Mouse (Mus musculus): ENCODE data around the gene Col4a1. TPM values are rescaled to one million over a fixed set of nuclear protein-coding genes. Genes with fewer than 3 reads are reported as not detected.

Gene Col4a1
- polyA plus RNA-seq, 1 experiment from 2014 or later, result 123 TPM

DNA sequence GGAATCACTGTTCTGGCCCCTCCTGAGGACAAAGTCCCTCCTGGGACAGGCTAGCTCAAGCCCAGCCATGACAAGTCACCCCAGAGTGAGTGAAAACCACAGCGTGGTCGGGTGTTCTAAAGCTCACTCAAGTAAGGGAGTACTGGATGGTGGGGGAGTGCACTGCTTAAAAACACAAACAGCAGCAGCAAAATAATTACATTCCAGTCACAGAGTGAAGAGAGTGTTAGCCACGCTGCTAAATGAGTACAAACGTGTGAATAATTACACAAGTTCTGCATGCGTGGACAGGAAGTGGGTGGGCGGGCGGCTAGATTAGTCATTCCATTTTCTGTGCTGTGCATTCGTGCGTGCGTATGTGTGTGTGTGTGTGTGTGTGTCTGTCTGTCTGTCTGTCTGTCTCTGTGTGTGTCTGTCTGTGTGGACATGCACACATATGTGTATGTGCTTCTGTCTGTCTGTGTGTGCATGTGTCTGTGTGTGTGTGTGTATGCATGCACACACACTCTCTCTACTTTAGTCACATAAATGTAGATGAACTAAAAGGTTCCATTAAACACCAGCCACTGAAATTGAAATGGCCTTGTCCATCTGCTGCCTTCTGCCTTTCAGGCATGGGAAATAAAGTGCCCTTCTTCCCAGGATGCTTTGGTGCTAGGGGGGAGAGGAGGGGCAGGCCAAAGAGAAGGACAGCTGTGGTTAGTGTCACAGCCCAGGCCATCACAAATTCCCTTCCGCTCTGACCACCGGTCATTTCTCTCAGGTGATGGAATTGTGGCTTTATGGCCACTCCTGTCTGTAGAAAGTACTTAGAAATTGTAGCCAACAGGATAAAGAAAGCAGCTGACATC is 109.1 kb downstream of the Col4a1 start:
- H3K9me3 ChIP-seq (ENCODE audit: control insufficient read depth, low read length), result no peaks in the 10 kb centered on the region
- H3K4me2 ChIP-seq (ENCODE audit: low read length), result no peak overlapping the region
- DNase-seq (no peak), ATAC-seq (ENCODE audit: low FRiP score, low TSS enrichment) (no peak)
- WGBS, result 79% methylated on average over 12 of the region's 12 CpGs
- no peaks in the 10 kb centered on the region for H3K4me1 ChIP-seq (ENCODE audit: control insufficient read depth, insufficient read depth, low read length)
- H3K36me3 ChIP-seq (ENCODE audit: control insufficient read depth, insufficient read depth, low read length), result no peaks in the 10 kb centered on the region
- H3K27me3 ChIP-seq (ENCODE audit: control insufficient read depth, insufficient read depth, low read length), result no peaks in the 10 kb centered on the region
- no peak overlapping the region for H3K9ac ChIP-seq (replicated peaks; ENCODE audit: low read length)
- H3K4me3 ChIP-seq (replicated peaks; ENCODE audit: low read depth, low read length), result no peak overlapping the region
- H3K27ac ChIP-seq (replicated peaks; ENCODE audit: low read depth, low read length), result peak overlapping the region; percentile 26; the same call in 1 of the 2 replicates

DNA sequence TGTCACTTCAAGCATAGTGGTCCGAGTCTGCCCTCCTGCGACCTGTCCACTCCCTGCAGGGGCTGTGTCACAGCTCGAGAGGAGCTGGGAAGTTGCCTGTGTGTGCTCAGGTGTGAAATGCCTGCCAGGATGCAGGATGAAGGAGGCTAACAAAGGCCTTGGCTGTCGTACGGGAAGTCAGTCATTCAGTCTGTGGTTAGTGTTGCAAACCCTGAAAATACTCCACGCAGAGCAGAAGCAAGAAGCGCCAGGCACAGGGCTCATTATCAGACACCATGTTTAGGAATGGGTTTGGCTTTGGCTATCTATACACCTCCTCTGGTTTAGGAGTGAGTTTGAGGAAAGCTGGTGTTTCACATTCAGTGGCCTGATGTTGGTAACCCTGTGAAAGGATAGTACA is 114.0 kb downstream of the Col4a1 start:
- Histone ChIP-seq H3K4me3 (replicated peaks; ENCODE audit: low read depth, low read length) (no peak overlapping the region), H3K9me3 (ENCODE audit: control insufficient read depth, low read length) (no peaks in the 10 kb centered on the region), H3K4me2 (ENCODE audit: low read length) (no peak overlapping the region), H3K27ac (replicated peaks; ENCODE audit: low read depth, low read length) (no peak overlapping the region), H3K9ac (replicated peaks; ENCODE audit: low read length) (no peak overlapping the region), H3K36me3 (ENCODE audit: control insufficient read depth, insufficient read depth, low read length) (no peaks in the 10 kb centered on the region), H3K27me3 (ENCODE audit: control insufficient read depth, insufficient read depth, low read length) (no peaks in the 10 kb centered on the region), H3K4me1 (ENCODE audit: control insufficient read depth, insufficient read depth, low read length) (no peaks in the 10 kb centered on the region)
- DNase-seq (no peak), ATAC-seq (ENCODE audit: low FRiP score, low TSS enrichment) (no peak)
- 73% methylated on average over 7 of the region's 7 CpGs for WGBS

DNA sequence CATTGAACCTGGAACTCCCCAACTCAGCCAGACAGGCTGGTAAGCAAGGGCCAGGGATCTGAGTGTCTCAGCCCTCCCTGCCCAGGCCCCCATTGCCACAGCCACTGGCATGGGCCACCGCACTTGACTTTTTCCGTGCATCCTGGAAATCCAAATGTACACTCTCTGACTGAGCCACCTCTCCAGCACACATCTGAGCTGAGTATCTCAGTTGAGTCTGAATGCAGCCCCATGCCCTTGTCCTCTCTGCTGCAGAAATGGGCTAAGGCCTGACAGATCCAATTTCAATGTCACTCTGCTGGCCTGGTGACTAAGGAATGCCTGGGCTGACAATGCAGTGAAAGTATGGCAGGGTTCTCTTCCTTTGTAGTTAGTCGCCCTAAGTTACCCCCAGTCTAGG is 114.6 kb downstream of the Col4a1 start:
- DNase-seq, result no peak
- no peaks in the 10 kb centered on the region for H3K4me1 ChIP-seq (ENCODE audit: control insufficient read depth, insufficient read depth, low read length)
- WGBS, result 66% methylated on average over 3 of the region's 3 CpGs

GRCm38 (mm10) chr8:11197261-11197660 is 115.4 kb downstream of the Col4a1 start:
- no peaks in the 10 kb centered on the region for H3K9me3 ChIP-seq (ENCODE audit: control insufficient read depth, low read length)
- no peak overlapping the region for H3K4me3 ChIP-seq (replicated peaks; ENCODE audit: low read depth, low read length)
- no peak overlapping the region for H3K9ac ChIP-seq (replicated peaks; ENCODE audit: low read length)
- 74% methylated on average over 11 of the region's 11 CpGs for WGBS
- DNase-seq (no peak), ATAC-seq (ENCODE audit: low FRiP score, low TSS enrichment) (no peak)
- H3K4me2 ChIP-seq (ENCODE audit: low read length), result no peak overlapping the region
- no peak overlapping the region for H3K27ac ChIP-seq (replicated peaks; ENCODE audit: low read depth, low read length)
- H3K27me3 ChIP-seq (ENCODE audit: control insufficient read depth, insufficient read depth, low read length), result no peaks in the 10 kb centered on the region
- no peaks in the 10 kb centered on the region for H3K36me3 ChIP-seq (ENCODE audit: control insufficient read depth, insufficient read depth, low read length)
- H3K4me1 ChIP-seq (ENCODE audit: control insufficient read depth, insufficient read depth, low read length), result no peaks in the 10 kb centered on the region

More for the DNA sequence above, 114.6 kb downstream of the Col4a1 start:
- Histone ChIP-seq H3K36me3 (ENCODE audit: control insufficient read depth, insufficient read depth, low read length) (no peaks in the 10 kb centered on the region), H3K9me3 (ENCODE audit: control insufficient read depth, low read length) (no peaks in the 10 kb centered on the region), H3K27me3 (ENCODE audit: control insufficient read depth, insufficient read depth, low read length) (no peaks in the 10 kb centered on the region), H3K9ac (replicated peaks; ENCODE audit: low read length) (no peak overlapping the region), H3K4me3 (replicated peaks; ENCODE audit: low read depth, low read length) (no peak overlapping the region), H3K27ac (replicated peaks; ENCODE audit: low read depth, low read length) (no peak overlapping the region), H3K4me2 (ENCODE audit: low read length) (no peak overlapping the region)
- no peak for ATAC-seq (ENCODE audit: low FRiP score, low TSS enrichment)

GRCm38 (mm10) chr8:11192719-11193324 is 119.8 kb downstream of the Col4a1 start:
- H3K36me3 ChIP-seq (ENCODE audit: control insufficient read depth, insufficient read depth, low read length), result no peaks in the 10 kb centered on the region
- no peaks in the 10 kb centered on the region for H3K9me3 ChIP-seq (ENCODE audit: control insufficient read depth, low read length)
- peaks cover 5% of the 10 kb centered on the region; the same call in 1 of the 2 replicates for H3K4me1 ChIP-seq (ENCODE audit: control insufficient read depth, insufficient read depth, low read length)
- no peak overlapping the region for H3K4me2 ChIP-seq (ENCODE audit: low read length)
- no peak overlapping the region for H3K27ac ChIP-seq (replicated peaks; ENCODE audit: low read depth, low read length)
- H3K4me3 ChIP-seq (replicated peaks; ENCODE audit: low read depth, low read length), result no peak overlapping the region
- no peak overlapping the region for H3K9ac ChIP-seq (replicated peaks; ENCODE audit: low read length)
- ATAC-seq (ENCODE audit: low FRiP score, low TSS enrichment) (no peak), DNase-seq (no peak)
- WGBS, result 71% methylated on average over 12 of the region's 12 CpGs
- peaks cover 5% of the 10 kb centered on the region; the same call in 1 of the 2 replicates for H3K27me3 ChIP-seq (ENCODE audit: control insufficient read depth, insufficient read depth, low read length)

GRCm38 (mm10) chr8:11187581-11188271 is 124.9 kb downstream of the Col4a1 start:
- H3K4me2 ChIP-seq (ENCODE audit: low read length), result peak overlapping the region; percentile 71
- H3K9me3 ChIP-seq (ENCODE audit: control insufficient read depth, low read length), result no peaks in the 10 kb centered on the region
- DNase-seq (peak; percentile 91), ATAC-seq (ENCODE audit: low FRiP score, low TSS enrichment) (peak; percentile 72; the same call in 1 of the 2 replicates)
- H3K27ac ChIP-seq (replicated peaks; ENCODE audit: low read depth, low read length), result no peak overlapping the region
- H3K36me3 ChIP-seq (ENCODE audit: control insufficient read depth, insufficient read depth, low read length), result no peaks in the 10 kb centered on the region
- H3K27me3 ChIP-seq (ENCODE audit: control insufficient read depth, insufficient read depth, low read length), result peaks cover 5% of the 10 kb centered on the region; the same call in 1 of the 2 replicates
- peak overlapping the region; percentile 45 for H3K9ac ChIP-seq (replicated peaks; ENCODE audit: low read length)
- peak overlapping the region; percentile 33 for H3K4me3 ChIP-seq (replicated peaks; ENCODE audit: low read depth, low read length)
- WGBS, result under 1% methylated on average over 46 of the region's 46 CpGs
- H3K4me1 ChIP-seq (ENCODE audit: control insufficient read depth, insufficient read depth, low read length), result peaks cover 7% of the 10 kb centered on the region; the same call in 1 of the 2 replicates

DNA sequence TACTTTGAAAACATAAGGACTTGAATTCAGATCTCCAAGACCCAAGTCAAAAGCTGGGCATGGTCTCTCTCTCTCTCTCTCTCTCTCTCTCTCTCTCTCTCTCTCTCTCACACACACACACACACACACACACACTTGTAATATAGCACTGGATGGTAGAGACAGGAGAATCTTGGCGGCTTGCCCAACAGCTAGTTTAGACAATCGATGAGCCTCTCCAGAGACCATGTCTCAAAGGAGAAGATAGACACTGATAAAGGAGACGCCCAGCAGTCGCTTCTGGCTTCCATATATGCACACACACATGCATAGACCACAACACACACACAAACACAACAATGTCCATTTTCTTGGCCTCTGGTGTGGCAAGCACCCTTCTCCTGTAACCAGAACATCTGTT is 126.2 kb downstream of the Col4a1 start:
- Histone ChIP-seq H3K4me2 (ENCODE audit: low read length) (no peak overlapping the region), H3K36me3 (ENCODE audit: control insufficient read depth, insufficient read depth, low read length) (no peaks in the 10 kb centered on the region), H3K9me3 (ENCODE audit: control insufficient read depth, low read length) (no peaks in the 10 kb centered on the region), H3K27ac (replicated peaks; ENCODE audit: low read depth, low read length) (no peak overlapping the region), H3K9ac (replicated peaks; ENCODE audit: low read length) (no peak overlapping the region), H3K27me3 (ENCODE audit: control insufficient read depth, insufficient read depth, low read length) (peaks cover 5% of the 10 kb centered on the region; the same call in 1 of the 2 replicates), H3K4me1 (ENCODE audit: control insufficient read depth, insufficient read depth, low read length) (peaks cover 7% of the 10 kb centered on the region; the same call in 1 of the 2 replicates), H3K4me3 (replicated peaks; ENCODE audit: low read depth, low read length) (no peak overlapping the region)
- DNase-seq (peak; percentile 44), ATAC-seq (ENCODE audit: low FRiP score, low TSS enrichment) (no peak)
- WGBS, result 77% methylated on average over 4 of the region's 4 CpGs

GRCm38 (mm10) chr8:11185672-11186071 is 127.0 kb downstream of the Col4a1 start:
- no peak overlapping the region for H3K27ac ChIP-seq (replicated peaks; ENCODE audit: low read depth, low read length)
- no peak overlapping the region for H3K9ac ChIP-seq (replicated peaks; ENCODE audit: low read length)
- H3K4me2 ChIP-seq (ENCODE audit: low read length), result no peak overlapping the region
- DNase-seq, result no peak
- no peaks in the 10 kb centered on the region for H3K9me3 ChIP-seq (ENCODE audit: control insufficient read depth, low read length)
- H3K27me3 ChIP-seq (ENCODE audit: control insufficient read depth, insufficient read depth, low read length), result peaks cover 5% of the 10 kb centered on the region; the same call in 1 of the 2 replicates
- WGBS, result 98% methylated on average over 2 of the region's 2 CpGs
- no peaks in the 10 kb centered on the region for H3K36me3 ChIP-seq (ENCODE audit: control insufficient read depth, insufficient read depth, low read length)
- H3K4me1 ChIP-seq (ENCODE audit: control insufficient read depth, insufficient read depth, low read length), result peaks cover 7% of the 10 kb centered on the region; the same call in 1 of the 2 replicates
- no peak overlapping the region for H3K4me3 ChIP-seq (replicated peaks; ENCODE audit: low read depth, low read length)
- no peak for ATAC-seq (ENCODE audit: low FRiP score, low TSS enrichment)
